Mouse (Mus musculus) liver, embryonic 13.5 days (tissue): ENCODE data around the gene Whamm. TPM values are rescaled to one million over a fixed set of nuclear protein-coding genes. Genes with fewer than 3 reads are reported as not detected.
A peak's percentile ranks its signal among the peaks of the same experiment; 100 is the strongest.

Experiments
- ATAC-seq: fragments of 200-750 bp; cut with Nextera tagmentation; 2 replicates; pipeline ENCODE4 v1.8.0; 2017; ENCODE audit warnings: low read depth, mild to moderate bottlenecking, moderate number of reproducible peaks, moderate library complexity
- DNase-seq: peaks from one replicate; pipeline ENCODE4 v3.0.0; 2022
- H3K27ac ChIP-seq: fragments of 300-500 bp; sonication (generic); 2 replicates; pipeline ENCODE4 v1.5.1; 2015; ENCODE audit warnings: moderate library complexity, mild to moderate bottlenecking, inconsistent platforms
- H3K27me3 ChIP-seq: fragments of 300-500 bp; sonication (generic); 2 replicates; pipeline ENCODE4 v1.6.1; 2015; ENCODE audit warnings: mild to moderate bottlenecking, inconsistent platforms
- H3K36me3 ChIP-seq: fragments of 300-500 bp; sonication (generic); 2 replicates; pipeline ENCODE4 v1.6.1; 2015; ENCODE audit warnings: mild to moderate bottlenecking, inconsistent platforms
- H3K4me1 ChIP-seq: fragments of 300-500 bp; sonication (generic); replicated peaks from 2 replicates; pipeline ENCODE4 v1.6.1; 2015; ENCODE audit warnings: inconsistent platforms
- H3K4me2 ChIP-seq: fragments of 300-500 bp; sonication (generic); 2 replicates; pipeline ENCODE4 v1.6.1; 2015; ENCODE audit warnings: inconsistent platforms, mild to moderate bottlenecking, moderate library complexity
- H3K4me3 ChIP-seq: fragments of 300-500 bp; sonication (generic); replicated peaks from 2 replicates; pipeline ENCODE4 v1.5.1; 2015; ENCODE audit warnings: mild to moderate bottlenecking, inconsistent platforms
- H3K9ac ChIP-seq: fragments of 300-500 bp; sonication (generic); 2 replicates; pipeline ENCODE4 v1.6.1; 2015; ENCODE audit warnings: mild to moderate bottlenecking, inconsistent platforms
- H3K9me3 ChIP-seq: fragments of 300-500 bp; sonication (generic); replicated peaks from 2 replicates; pipeline ENCODE4 v1.6.1; 2016; ENCODE audit warnings: inconsistent platforms
- WGBS: fragments of 180-500 bp; shearing (Covaris S2); methylation state at CpG from one replicate; pipeline ENCODE4 v1.1.7; 2015; ENCODE audit not compliant: insufficient replicate concordance; 5-methylcytosine and 5-hydroxymethylcytosine counted together
- polyA plus RNA-seq: library from polyadenylated mRNA; unstranded; fragments of >200 nt; fragmentation: Nextera tagmentation; extraction: Ambion mirVana; gene quantifications from 2 replicates; pipeline ENCODE4 v1.2.1, GENCODE M21; 2015

The Whamm gene
- polyA plus RNA-seq, 1 experiment from 2014 or later = 4.0 TPM

DNA sequence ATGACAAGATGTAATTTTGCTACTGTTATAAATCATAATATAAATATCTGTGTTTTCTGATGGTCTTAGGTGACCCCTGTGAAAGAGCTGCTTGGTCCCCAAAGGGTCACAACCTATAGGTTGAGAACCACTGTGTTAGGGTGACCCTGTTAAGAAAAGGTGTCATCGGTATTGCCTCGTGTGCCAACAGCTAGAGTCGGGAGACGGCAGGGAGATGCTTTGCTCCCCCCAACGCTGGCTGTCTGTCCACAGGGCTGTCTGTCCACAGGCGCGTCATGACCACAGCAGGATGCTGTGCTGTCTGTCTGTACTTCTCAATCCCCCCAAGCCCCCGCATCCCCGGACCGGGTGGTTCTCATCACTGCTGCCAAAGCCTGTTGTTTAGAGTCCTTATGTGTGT lies 4.5 kb downstream of the Whamm start:
- Histone ChIP-seq H3K4me1 (peaks cover 45% of the 10 kb centered on the region), H3K4me2 (no peak overlapping the region), H3K36me3 (peaks cover 50% of the 10 kb centered on the region), H3K27ac (no peak overlapping the region), H3K9ac (no peak overlapping the region), H3K27me3 (no peaks in the 10 kb centered on the region), H3K4me3 (no peak overlapping the region), H3K9me3 (no peaks in the 10 kb centered on the region)
- DNase-seq (no peak), ATAC-seq (no peak)
- 82% methylated on average over 10 of the region's 10 CpGs for WGBS

DNA sequence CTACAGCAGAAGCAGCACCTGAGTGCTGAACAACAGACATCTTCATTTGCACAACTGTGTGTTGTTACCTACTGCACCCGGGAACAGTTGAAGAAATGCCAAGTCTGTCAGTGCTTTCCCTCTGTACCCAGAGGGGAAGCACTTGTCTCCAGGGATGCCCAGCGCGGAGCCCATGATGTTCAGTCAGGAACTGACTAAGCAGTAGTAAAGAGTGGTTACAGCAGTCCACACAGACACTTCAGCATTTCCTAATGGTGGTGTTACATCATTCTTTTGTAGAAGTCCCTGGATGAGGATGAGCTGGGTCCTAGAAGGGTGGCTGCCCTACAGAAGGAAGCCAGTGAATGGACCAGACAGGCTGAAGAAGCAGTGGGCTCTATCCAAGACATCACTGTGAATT lies 6.8 kb downstream of the Whamm start:
- no peak overlapping the region for H3K4me2 ChIP-seq
- no peaks in the 10 kb centered on the region for H3K27me3 ChIP-seq
- no peak for ATAC-seq
- peaks cover 33% of the 10 kb centered on the region for H3K4me1 ChIP-seq
- no peaks in the 10 kb centered on the region for H3K9me3 ChIP-seq
- no peak overlapping the region for H3K9ac ChIP-seq
- H3K4me3 ChIP-seq = no peak overlapping the region
- no peak for DNase-seq
- 88% methylated on average over 3 of the region's 3 CpGs for WGBS
- peaks cover 50% of the 10 kb centered on the region for H3K36me3 ChIP-seq
- no peak overlapping the region for H3K27ac ChIP-seq

DNA sequence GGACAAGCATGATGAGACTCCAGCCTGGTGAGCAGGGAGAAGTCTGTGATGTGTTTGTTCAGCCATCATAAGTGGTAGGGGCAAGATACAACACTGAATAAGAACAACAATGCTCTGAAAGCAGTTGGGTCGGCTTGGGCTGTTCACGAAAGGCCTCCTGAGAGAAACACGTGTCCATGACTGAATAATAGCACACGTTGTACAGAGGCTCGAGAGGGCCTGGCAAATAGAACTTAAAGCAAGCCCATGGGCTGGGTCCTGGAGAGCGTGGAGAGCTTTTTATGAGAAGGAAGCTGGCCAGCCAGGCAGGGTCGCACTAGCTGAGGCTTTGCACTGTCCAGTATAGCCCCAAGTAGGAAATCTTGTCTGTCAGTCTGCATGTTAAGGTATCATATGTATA lies 7.3 kb downstream of the Whamm start:
- no peak for ATAC-seq
- 85% methylated on average over 7 of the region's 7 CpGs for WGBS
- H3K4me3 ChIP-seq = no peak overlapping the region

DNA sequence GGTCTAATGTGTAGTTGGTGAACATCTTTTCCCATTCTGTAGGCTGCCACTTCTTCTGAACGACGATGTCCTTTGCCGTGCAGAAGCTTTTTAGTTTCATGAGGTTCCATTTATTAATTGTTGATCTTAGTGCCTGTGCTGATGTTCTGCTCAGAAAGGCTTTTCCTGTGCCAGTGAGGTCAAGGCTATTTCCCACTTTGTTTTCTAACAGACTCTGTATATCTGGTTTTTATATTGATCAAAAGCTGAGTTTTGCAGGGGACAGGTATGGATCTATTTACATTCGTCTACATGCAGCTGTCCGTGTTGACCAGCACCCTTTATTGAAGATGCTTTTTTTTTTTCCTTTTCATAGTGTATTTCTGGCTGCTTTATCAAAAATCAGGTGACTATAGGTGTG lies 8.2 kb downstream of the Whamm start:
- H3K27ac ChIP-seq = no peak overlapping the region
- no peak for ATAC-seq

More for the DNA sequence above, 7.3 kb downstream of the Whamm start:
- peaks cover 27% of the 10 kb centered on the region for H3K4me1 ChIP-seq
- H3K36me3 ChIP-seq = peaks cover 50% of the 10 kb centered on the region
- no peaks in the 10 kb centered on the region for H3K27me3 ChIP-seq
- H3K27ac ChIP-seq = no peak overlapping the region
- H3K4me2 ChIP-seq = no peak overlapping the region
- no peaks in the 10 kb centered on the region for H3K9me3 ChIP-seq
- DNase-seq = no peak
- no peak overlapping the region for H3K9ac ChIP-seq

DNA sequence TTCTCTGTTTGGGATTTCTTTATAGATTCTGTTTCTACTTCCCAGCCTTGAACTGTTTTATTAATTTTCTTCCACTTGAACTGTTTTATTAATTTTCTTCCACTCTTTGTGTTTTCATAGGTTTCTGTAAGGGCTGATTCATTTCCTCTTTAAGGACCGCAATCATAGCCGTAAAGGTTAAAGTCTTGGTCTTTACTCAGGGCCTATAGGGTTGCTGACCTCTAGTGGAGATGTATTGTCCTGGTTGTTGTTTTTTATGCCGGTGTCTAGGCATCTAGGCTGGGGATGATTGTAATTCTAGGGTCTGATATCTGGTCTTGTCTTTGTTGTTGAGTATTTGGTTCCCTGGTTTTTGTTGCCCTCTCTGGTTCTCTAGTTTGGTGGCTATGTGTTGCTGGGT lies 12.4 kb downstream of the Whamm start:
- WGBS = 70% methylated on average over 3 of the region's 3 CpGs
- DNase-seq (no peak), ATAC-seq (no peak)
- H3K27ac ChIP-seq = no peak overlapping the region
- H3K4me3 ChIP-seq = no peak overlapping the region
- H3K9me3 ChIP-seq = no peaks in the 10 kb centered on the region
- H3K27me3 ChIP-seq = no peaks in the 10 kb centered on the region
- peaks cover 12% of the 10 kb centered on the region for H3K4me1 ChIP-seq
- H3K4me2 ChIP-seq = no peak overlapping the region
- H3K9ac ChIP-seq = no peak overlapping the region
- H3K36me3 ChIP-seq = peaks cover 52% of the 10 kb centered on the region

More for the DNA sequence above, 8.2 kb downstream of the Whamm start:
- Histone ChIP-seq H3K9me3 (no peaks in the 10 kb centered on the region), H3K9ac (no peak overlapping the region), H3K4me3 (no peak overlapping the region), H3K4me2 (no peak overlapping the region), H3K27me3 (no peaks in the 10 kb centered on the region), H3K4me1 (peaks cover 20% of the 10 kb centered on the region), H3K36me3 (peaks cover 50% of the 10 kb centered on the region)
- 86% methylated on average over 5 of the region's 5 CpGs for WGBS
- no peak for DNase-seq

DNA sequence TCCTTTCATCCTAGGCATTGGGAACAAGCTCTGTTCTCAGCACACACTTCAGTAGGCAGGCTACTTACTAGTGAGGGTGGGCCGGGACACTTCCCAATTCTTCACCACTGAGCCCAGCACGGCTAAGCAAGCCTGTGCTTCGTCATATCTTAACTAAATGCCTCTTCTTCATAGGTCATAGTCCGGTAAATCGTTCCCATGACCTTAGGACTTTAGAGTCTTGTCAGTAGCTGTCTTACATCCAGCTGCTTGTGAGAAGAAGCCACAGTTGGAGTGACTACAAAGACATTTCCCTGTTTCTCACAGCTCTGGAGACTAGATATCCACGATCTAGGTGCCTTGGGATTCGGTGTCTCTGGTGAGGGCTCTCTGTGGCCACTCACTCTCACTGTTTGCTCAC lies 14.3 kb downstream of the Whamm start:
- no peak overlapping the region for H3K9ac ChIP-seq
- DNase-seq (no peak), ATAC-seq (no peak)
- no peak overlapping the region for H3K4me3 ChIP-seq
- no peaks in the 10 kb centered on the region for H3K9me3 ChIP-seq
- H3K4me2 ChIP-seq = no peak overlapping the region
- WGBS = 86% methylated on average over 7 of the region's 7 CpGs
- peaks cover 55% of the 10 kb centered on the region for H3K36me3 ChIP-seq
- H3K27ac ChIP-seq = no peak overlapping the region; the same call in 1 of the 2 replicates
- 0 out of 2 replicates have a peak, but pooled peaks cover 3% of the 10 kb centered on the region for H3K4me1 ChIP-seq
- H3K27me3 ChIP-seq = no peaks in the 10 kb centered on the region

DNA sequence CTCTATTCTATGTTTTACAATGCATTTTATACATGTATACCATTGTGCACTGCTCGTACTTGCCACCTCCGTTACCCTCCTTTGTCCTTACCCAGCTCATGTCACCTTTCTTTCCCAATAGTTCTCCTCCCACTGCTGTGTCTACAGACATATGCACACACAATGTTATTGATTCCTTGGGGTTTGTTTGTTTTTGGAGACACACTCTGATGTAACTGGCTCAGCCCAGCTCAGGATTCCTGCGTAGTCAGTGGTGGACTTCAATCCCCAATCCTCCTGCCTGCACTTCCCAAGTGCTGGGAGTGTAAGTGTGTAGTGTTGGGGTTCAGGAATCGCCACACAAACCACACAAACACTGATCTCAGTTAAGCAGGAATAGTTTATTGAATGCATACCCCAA lies 16.2 kb downstream of the Whamm start:
- Histone ChIP-seq H3K9ac (no peak overlapping the region), H3K4me3 (no peak overlapping the region), H3K4me1 (0 out of 2 replicates have a peak, but pooled peaks cover 3% of the 10 kb centered on the region), H3K9me3 (no peaks in the 10 kb centered on the region), H3K4me2 (no peak overlapping the region), H3K27ac (peak overlapping the region; percentile 60; the same call in 1 of the 2 replicates), H3K27me3 (no peaks in the 10 kb centered on the region), H3K36me3 (peaks cover 74% of the 10 kb centered on the region)
- no peak for DNase-seq
- 72% methylated on average over 4 of the region's 4 CpGs for WGBS
- ATAC-seq = peak; percentile 76

DNA sequence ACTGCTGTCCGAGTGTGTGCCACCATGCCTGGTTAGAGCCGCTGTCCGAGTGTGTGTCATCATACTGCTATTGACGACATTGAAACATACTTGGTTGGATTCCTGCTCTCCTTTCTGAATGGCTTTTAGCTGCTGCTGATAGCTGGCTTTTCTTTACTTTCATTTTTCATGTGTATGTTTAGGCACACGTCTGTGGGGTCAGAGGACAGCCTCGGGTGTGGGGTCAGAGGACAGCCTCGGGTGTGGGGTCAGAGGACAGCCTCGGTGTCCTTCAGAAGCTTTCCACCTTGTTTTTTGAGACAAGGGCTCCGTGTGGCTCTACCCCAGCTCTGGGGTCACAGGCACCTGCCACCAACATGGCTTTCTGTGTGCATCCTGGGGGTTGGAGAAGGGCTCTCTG lies 21.6 kb downstream of the Whamm start:
- no peak overlapping the region for H3K4me3 ChIP-seq
- H3K9ac ChIP-seq = no peak overlapping the region
- no peaks in the 10 kb centered on the region for H3K9me3 ChIP-seq
- WGBS = 82% methylated on average over 9 of the region's 9 CpGs
- H3K27ac ChIP-seq = no peak overlapping the region
- DNase-seq (no peak), ATAC-seq (no peak)
- H3K4me1 ChIP-seq = no peaks in the 10 kb centered on the region
- H3K4me2 ChIP-seq = no peak overlapping the region
- no peaks in the 10 kb centered on the region for H3K27me3 ChIP-seq
- peaks cover 97% of the 10 kb centered on the region for H3K36me3 ChIP-seq

DNA sequence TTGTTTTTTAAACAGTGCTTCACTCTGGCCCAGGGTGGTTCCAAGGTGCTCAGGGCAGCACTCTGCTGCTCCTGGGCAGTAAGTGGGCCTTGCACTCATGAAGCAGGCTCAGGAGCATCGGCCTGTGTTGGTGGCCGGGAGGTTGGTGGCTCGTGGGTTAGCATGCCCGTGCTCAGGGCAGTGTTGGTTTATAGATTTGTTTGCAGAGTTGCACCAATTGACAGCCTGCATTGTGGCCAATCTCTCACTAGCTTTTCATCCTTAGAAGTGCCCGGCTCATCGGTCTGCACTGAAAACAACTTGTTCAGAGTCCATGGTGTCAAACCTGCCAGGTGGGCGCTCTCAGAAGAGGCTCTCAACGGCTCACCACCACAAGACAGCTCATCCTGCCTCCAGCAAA lies 22.3 kb downstream of the Whamm start:
- no peak overlapping the region for H3K4me2 ChIP-seq
- no peaks in the 10 kb centered on the region for H3K27me3 ChIP-seq
- DNase-seq = no peak
- peaks cover 97% of the 10 kb centered on the region for H3K36me3 ChIP-seq
- no peak overlapping the region for H3K27ac ChIP-seq
- WGBS = 84% methylated on average over 8 of the region's 8 CpGs
- ATAC-seq = no peak
- H3K4me3 ChIP-seq = no peak overlapping the region
- H3K9ac ChIP-seq = no peak overlapping the region
- no peaks in the 10 kb centered on the region for H3K9me3 ChIP-seq
- no peaks in the 10 kb centered on the region for H3K4me1 ChIP-seq

DNA sequence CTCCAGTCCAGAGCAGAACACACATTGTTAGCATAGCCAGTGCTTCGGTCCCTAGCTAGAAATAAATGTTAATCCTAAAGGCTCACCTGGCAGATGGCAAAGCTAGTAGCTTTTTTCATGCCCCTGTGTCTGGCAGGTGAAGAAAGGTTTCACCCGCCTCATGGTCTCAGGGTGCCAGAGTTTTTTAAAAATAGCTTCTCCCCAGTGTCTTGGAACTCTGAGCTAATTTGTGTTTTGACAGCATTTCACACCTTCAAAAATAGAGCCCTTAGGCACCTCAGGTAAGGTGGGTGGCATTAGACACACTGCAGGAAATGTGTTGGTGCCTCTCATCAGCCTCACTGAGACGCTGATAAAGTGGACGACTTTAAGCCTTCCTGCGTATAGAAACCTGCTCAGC lies 24.0 kb downstream of the Whamm start:
- H3K4me2 ChIP-seq = no peak overlapping the region
- H3K27ac ChIP-seq = no peak overlapping the region
- no peaks in the 10 kb centered on the region for H3K9me3 ChIP-seq
- no peak for ATAC-seq
- no peak overlapping the region for H3K9ac ChIP-seq
- peaks cover 92% of the 10 kb centered on the region for H3K36me3 ChIP-seq
- H3K4me1 ChIP-seq = no peaks in the 10 kb centered on the region
- no peak for DNase-seq
- 84% methylated on average over 5 of the region's 5 CpGs for WGBS
- no peaks in the 10 kb centered on the region for H3K27me3 ChIP-seq
- H3K4me3 ChIP-seq = no peak overlapping the region

DNA sequence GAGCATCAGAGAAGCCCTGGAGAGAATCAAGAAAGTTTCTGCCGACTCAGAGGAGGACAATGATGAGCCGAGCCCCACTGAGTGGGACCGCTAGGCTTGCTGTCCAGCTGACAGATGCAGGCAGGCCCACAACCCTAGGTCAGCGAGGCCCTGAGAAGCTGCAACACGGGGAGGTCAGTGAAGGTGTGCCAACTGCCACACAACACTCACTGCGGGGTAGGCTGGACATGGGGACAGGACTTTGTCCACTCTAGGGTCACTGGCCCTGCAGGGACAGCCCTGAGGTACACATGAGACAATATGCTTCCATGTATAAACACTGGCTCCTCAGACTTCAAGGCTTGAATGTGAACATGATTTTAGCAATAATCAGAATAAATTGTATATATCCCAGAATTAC lies 25.0 kb downstream of the Whamm start:
- H3K4me3 ChIP-seq = no peak overlapping the region
- H3K27ac ChIP-seq = no peak overlapping the region
- H3K4me2 ChIP-seq = no peak overlapping the region
- H3K9me3 ChIP-seq = no peaks in the 10 kb centered on the region
- no peaks in the 10 kb centered on the region for H3K27me3 ChIP-seq
- no peak for DNase-seq
- 0 out of 2 replicates have a peak, but pooled peaks have one; percentile 34 for ATAC-seq
- peaks cover 81% of the 10 kb centered on the region for H3K36me3 ChIP-seq
- no peak overlapping the region for H3K9ac ChIP-seq
- 81% methylated on average over 6 of the region's 6 CpGs for WGBS
- no peaks in the 10 kb centered on the region for H3K4me1 ChIP-seq

DNA sequence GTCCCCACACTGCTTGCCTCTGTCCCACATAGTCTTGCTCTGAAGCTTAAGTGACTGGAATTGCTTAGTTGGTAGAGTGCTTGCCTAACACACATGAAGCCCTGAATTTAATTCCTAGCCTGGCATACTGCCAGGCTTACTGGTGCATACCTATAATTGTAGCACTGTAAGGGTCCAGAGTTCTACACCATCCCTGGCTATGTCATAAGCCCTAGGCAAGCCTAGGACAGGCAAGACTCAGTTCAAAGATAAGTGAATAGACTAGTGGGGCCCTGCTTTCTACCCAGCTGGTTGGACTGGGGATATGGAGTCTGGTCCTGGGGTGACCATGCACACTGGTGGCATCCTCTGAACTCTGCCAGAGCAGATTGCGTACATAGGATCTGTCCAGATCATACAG lies 26.6 kb downstream of the Whamm start:
- Histone ChIP-seq H3K27ac (no peak overlapping the region), H3K9ac (no peak overlapping the region), H3K27me3 (no peaks in the 10 kb centered on the region), H3K36me3 (peaks cover 66% of the 10 kb centered on the region), H3K4me3 (no peak overlapping the region), H3K9me3 (no peaks in the 10 kb centered on the region), H3K4me1 (no peaks in the 10 kb centered on the region), H3K4me2 (no peak overlapping the region)
- WGBS = 95% methylated on average over 1 of the region's 1 CpGs
- DNase-seq (no peak), ATAC-seq (no peak)
